Mouse (Mus musculus) heart, adult 2 months (tissue): ENCODE results near the gene Pknox2.

Experiments
- CTCF ChIP-seq: fragments of 200-600 bp; IDR thresholded peaks from 2 replicates; pipeline ENCODE4 v1.8.1; 2022; ENCODE audit warnings: antibody characterized with exemption, mild to moderate bottlenecking, moderate library complexity
- POLR2A ChIP-seq: fragments of 200-500 bp; IDR thresholded peaks from 2 replicates; pipeline ENCODE4 v1.6.1; 2011; ENCODE audit warnings: mild to moderate bottlenecking, low read depth, low read length, control low read depth; ENCODE audit not compliant: insufficient read depth

GRCm38 (mm10) chr9:37093086-37093485, 54.1 kb downstream of the Pknox2 start:
- TF ChIP-seq POLR2A (no peak), CTCF (no peak)
